Comparison of ENCODE assay signal across 15 mouse cellular contexts in the genomic region with DNA sequence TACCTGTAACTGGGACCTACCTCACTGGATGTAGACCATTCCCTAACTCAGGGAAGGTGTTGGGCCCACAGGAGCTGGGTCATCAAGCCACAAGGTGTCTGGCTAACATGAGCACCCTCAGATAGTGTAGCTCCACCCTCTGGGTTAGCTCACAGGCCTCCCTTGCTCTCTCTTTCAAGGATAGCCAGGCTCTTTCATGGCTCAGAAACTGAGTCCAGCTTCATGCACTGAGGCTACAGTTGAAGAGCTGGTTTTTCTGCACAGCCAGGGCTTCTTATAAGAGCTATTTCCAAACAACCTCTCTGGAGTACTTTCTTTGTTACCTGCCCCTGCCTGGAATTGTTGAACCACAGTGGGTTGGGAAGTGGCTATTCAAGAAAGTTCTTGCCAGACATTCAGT. TPM values are rescaled to one million over a fixed set of nuclear protein-coding genes. Genes with fewer than 3 reads are reported as not detected.
"Had no signal": no experiment of that assay in that cellular context is flagged by ENCODE, and none has a peak within 500 bp of the region (broad histone marks: within the 10 kb centered on the region; RNA-seq: fewer than 3 reads in every experiment).

No protein-coding gene starts in this region.

RNA-seq across cellular contexts. Expression of a gene that starts 18.1 kb away (rescaled TPM):
- polyA plus RNA-seq: embryonic facial prominence, embryonic 10.5 days; embryonic facial prominence, embryonic 11.5 days; embryonic facial prominence, embryonic 12.5 days; embryonic facial prominence, embryonic 13.5 days; erythroblast, embryonic 14.5 days; forebrain, embryonic 10.5 days; forebrain, embryonic 11.5 days; forebrain, embryonic 12.5 days; forebrain, embryonic 13.5 days; forebrain, embryonic 14.5 days; forebrain, embryonic 15.5 days; forebrain, embryonic 16.5 days had no signal

RNA-seq across cellular contexts. Expression of a gene that starts 20.0 kb away (rescaled TPM):
- polyA plus RNA-seq: embryonic facial prominence, embryonic 10.5 days; embryonic facial prominence, embryonic 11.5 days; embryonic facial prominence, embryonic 12.5 days; embryonic facial prominence, embryonic 13.5 days; embryonic facial prominence, embryonic 14.5 days; embryonic facial prominence, embryonic 15.5 days; erythroblast, embryonic 14.5 days; forebrain, embryonic 10.5 days; forebrain, embryonic 11.5 days; forebrain, embryonic 12.5 days; forebrain, embryonic 13.5 days; forebrain, embryonic 14.5 days; forebrain, embryonic 15.5 days; forebrain, embryonic 16.5 days; forebrain, postnatal 0 days had no signal

RNA-seq across cellular contexts. Expression of a gene that starts 32.9 kb away (rescaled TPM):
- polyA plus RNA-seq: erythroblast, embryonic 14.5 days had no signal

RNA-seq across cellular contexts. Expression of a gene that starts 33.4 kb away (rescaled TPM):
- polyA plus RNA-seq: embryonic facial prominence, embryonic 10.5 days; embryonic facial prominence, embryonic 11.5 days; embryonic facial prominence, embryonic 12.5 days; embryonic facial prominence, embryonic 13.5 days; embryonic facial prominence, embryonic 15.5 days; forebrain, embryonic 10.5 days; forebrain, embryonic 11.5 days; forebrain, embryonic 12.5 days; forebrain, embryonic 13.5 days; forebrain, embryonic 14.5 days; forebrain, embryonic 15.5 days; forebrain, embryonic 16.5 days; forebrain, postnatal 0 days had no signal

RNA-seq across cellular contexts. Expression of a gene that starts 39.0 kb away (rescaled TPM):
- polyA plus RNA-seq: erythroblast, embryonic 14.5 days had no signal
